Mouse (Mus musculus): ENCODE measurements around the gene Dll3. TPM values are rescaled to one million over a fixed set of nuclear protein-coding genes. Genes with fewer than 3 reads are reported as not detected.

The Dll3 gene
- polyA plus RNA-seq, 1 experiment from 2014 or later = 19.2 TPM

DNA sequence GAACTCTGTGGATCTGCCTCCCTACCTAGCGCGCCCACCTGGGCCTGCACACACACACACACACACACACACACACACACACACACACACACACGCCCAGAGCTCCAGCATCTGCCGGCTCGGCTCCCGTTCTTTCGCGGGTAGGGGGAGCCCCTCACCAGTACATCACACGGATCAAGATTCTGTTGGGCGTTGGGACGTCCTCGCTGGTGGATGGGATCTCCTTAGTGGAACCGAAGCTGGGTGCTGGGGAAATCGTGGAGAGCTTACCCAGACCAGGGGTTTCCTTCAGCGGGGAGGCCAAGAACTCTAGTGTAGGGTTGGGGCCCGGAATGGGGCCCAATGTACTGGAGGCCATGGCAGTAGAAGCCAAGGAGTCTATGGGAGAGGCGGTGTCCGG is 11.9 kb downstream of the Dll3 start:
- no peak for ATAC-seq
- 1% methylated on average over 16 of the region's 18 CpGs for WGBS
- Histone ChIP-seq H3K27me3 (replicated peaks; ENCODE audit: control insufficient read depth, insufficient read depth, low read length) (peaks cover 19% of the 10 kb centered on the region), H3K9me3 (ENCODE audit: control insufficient read depth, low read length) (no peaks in the 10 kb centered on the region), H3K4me1 (ENCODE audit: control insufficient read depth, insufficient read depth, low read depth, low read length) (peaks cover 11% of the 10 kb centered on the region), H3K36me3 (ENCODE audit: control insufficient read depth, insufficient read depth, low read length) (no peaks in the 10 kb centered on the region), H3K9ac (ENCODE audit: low read depth, low read length) (peak overlapping the region; percentile 59; the same call in 1 of the 2 replicates), H3K4me2 (ENCODE audit: low read length) (peak overlapping the region; percentile 53), H3K4me3 (ENCODE audit: low read length) (peak overlapping the region; percentile 36), H3K27ac (ENCODE audit: low read depth, low read length) (no peak overlapping the region)

DNA sequence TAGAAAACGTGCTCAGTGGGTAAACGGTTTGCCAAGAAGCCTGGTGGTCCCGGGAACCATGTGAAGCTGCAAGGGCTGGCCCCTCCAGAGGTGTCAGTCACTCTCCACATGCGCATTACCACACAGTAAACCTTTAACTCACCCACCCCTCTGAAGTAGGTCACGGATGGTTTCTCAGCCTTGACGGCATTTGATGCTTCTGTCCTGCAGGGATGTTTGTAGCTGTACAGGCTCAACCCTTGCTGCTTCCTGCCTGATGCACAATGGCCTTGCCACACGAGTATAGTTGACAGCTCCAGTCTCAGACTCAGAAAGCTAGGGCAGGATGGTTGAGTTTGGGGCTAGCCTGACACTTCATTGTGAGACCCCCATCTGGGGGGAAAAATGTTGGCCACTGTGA is 21.4 kb downstream of the Dll3 start:
- Histone ChIP-seq H3K36me3 (ENCODE audit: control insufficient read depth, insufficient read depth, low read length) (no peaks in the 10 kb centered on the region), H3K4me1 (ENCODE audit: control insufficient read depth, insufficient read depth, low read depth, low read length) (peaks cover 11% of the 10 kb centered on the region), H3K4me3 (ENCODE audit: low read length) (no peak overlapping the region), H3K9me3 (ENCODE audit: control insufficient read depth, low read length) (no peaks in the 10 kb centered on the region), H3K27me3 (replicated peaks; ENCODE audit: control insufficient read depth, insufficient read depth, low read length) (no peaks in the 10 kb centered on the region), H3K9ac (ENCODE audit: low read depth, low read length) (no peak overlapping the region), H3K4me2 (ENCODE audit: low read length) (no peak overlapping the region), H3K27ac (ENCODE audit: low read depth, low read length) (no peak overlapping the region)
- ATAC-seq = no peak
- 82% methylated on average over 7 of the region's 7 CpGs for WGBS

DNA sequence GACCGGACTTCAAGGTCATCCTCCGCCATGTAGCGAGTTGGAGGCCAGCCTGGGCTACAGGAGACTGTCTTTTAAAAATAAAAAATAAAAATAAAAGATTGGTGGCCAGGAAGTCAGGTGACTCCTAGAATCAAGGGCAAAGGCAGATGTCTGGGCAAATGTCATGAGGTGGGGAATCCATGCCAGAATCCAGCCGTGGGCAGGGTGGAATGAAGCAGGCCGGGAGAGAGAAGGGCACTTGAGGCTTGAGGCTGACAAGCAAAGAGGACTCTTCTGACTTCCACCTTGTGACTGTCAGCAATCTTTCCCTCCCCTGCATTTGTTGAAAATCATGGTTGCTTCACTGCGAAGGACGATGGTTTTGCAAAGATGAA is 23.8 kb downstream of the Dll3 start:
- WGBS = 82% methylated on average over 7 of the region's 7 CpGs
- no peaks in the 10 kb centered on the region for H3K27me3 ChIP-seq (replicated peaks; ENCODE audit: control insufficient read depth, insufficient read depth, low read length)
- H3K9ac ChIP-seq (ENCODE audit: low read depth, low read length) = peak overlapping the region; percentile 96
- H3K4me1 ChIP-seq (ENCODE audit: control insufficient read depth, insufficient read depth, low read depth, low read length) = peaks cover 11% of the 10 kb centered on the region
- no peak for ATAC-seq
- H3K4me3 ChIP-seq (ENCODE audit: low read length) = peak overlapping the region; percentile 76
- H3K4me2 ChIP-seq (ENCODE audit: low read length) = peak overlapping the region; percentile 94
- H3K36me3 ChIP-seq (ENCODE audit: control insufficient read depth, insufficient read depth, low read length) = 0 out of 2 replicates have a peak, but pooled peaks cover under 1% of the 10 kb centered on the region
- H3K27ac ChIP-seq (ENCODE audit: low read depth, low read length) = peak overlapping the region; percentile 86
- H3K9me3 ChIP-seq (ENCODE audit: control insufficient read depth, low read length) = no peaks in the 10 kb centered on the region

DNA sequence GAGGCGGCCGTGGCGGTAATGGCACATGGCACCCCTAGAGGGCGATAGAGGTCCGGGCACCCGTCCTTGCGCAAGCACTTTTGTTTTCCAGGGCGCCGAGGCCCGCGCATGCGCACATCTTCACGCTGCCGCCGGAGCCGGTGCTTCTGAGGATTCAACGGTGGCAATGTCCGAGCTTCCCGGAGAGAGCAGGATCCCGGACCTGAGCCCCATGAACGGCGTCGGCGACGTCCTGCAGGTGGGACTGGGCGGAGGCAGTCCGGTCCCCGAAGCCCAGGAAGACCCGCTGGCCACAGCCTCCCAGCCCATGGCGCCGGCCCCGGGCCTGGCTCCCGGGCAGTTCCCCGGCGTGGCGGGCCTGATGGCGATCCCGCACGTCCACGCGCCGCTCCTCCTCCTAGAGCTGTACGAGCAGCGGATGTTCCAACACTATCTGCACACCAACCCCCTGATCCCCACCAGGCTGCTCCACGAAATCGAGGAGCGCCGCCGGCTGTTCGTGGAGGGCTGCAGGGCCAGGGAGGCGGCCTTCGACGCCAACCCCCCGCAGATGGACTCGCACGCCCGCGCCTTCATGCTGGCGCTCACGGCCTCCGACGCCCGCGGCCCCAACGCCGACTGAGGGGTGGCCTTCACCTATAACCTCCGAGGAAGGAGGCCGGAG is 24.3 kb downstream of the Dll3 start, which contains the start of gene Eid2b:
Gene Eid2b (plus strand): TSS at position 125 of the 664 bp plus-strand sequence.
- H3K4me1 ChIP-seq (ENCODE audit: control insufficient read depth, insufficient read depth, low read depth, low read length) = peaks cover 11% of the 10 kb centered on the region
- H3K4me2 ChIP-seq (ENCODE audit: low read length) = peak within 1 kb of the TSS; percentile 94
- H3K27ac ChIP-seq (ENCODE audit: low read depth, low read length) = peak within 1 kb of the TSS; percentile 86
- H3K27me3 ChIP-seq (replicated peaks; ENCODE audit: control insufficient read depth, insufficient read depth, low read length) = no peaks in the 10 kb centered on the region
- no peaks in the 10 kb centered on the region for H3K9me3 ChIP-seq (ENCODE audit: control insufficient read depth, low read length)
- peak within 1 kb of the TSS; percentile 96 for H3K9ac ChIP-seq (ENCODE audit: low read depth, low read length)
- ATAC-seq = peak; percentile 65
- peaks cover 5% of the 10 kb centered on the region; the same call in 1 of the 2 replicates for H3K36me3 ChIP-seq (ENCODE audit: control insufficient read depth, insufficient read depth, low read length)
- H3K4me3 ChIP-seq (ENCODE audit: low read length) = peak within 1 kb of the TSS; percentile 76
- WGBS = 2% methylated on average over 63 of the region's 68 CpGs

DNA sequence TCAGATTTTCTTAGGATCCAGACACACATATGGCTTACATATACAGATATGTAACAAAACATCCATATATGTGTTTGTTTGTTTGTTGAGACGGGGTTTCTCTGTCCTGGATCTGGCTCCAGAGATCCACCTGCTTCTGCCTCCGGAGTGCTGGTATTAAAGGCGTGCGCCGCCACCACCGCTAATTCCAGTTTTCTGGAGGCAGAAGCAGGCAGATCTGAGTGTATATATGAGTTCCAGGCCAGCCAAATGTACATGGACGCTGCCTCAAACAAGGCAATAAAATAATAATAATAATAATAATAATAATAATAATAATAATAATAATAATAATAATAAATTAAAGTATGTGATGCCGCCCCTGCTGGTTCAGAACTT is 24.8 kb downstream of the Dll3 start:
- peak overlapping the region; percentile 76; the same call in 1 of the 2 replicates for H3K4me3 ChIP-seq (ENCODE audit: low read length)
- WGBS = 61% methylated on average over 8 of the region's 8 CpGs
- peak; percentile 21; the same call in 1 of the 2 replicates for ATAC-seq

DNA sequence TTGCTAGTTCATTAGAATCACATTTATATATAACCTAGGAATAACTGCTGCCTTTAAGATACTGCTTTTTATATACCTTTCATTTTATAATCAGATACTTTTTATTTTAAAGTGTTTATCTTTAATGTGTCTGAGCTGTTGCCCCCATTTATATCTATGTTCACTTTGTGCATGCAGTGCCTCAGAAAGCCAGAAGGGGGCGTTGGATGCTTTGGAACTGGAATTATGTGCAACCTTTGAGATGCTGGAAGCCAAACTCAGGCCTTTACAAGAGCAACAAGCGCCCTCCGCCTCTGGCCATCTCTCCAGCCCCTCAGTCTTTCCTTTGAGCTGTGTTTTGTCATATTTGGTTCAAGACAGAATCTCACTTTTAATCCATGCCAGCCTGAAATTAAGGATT is 30.3 kb downstream of the Dll3 start:
- Histone ChIP-seq H3K27me3 (replicated peaks; ENCODE audit: control insufficient read depth, insufficient read depth, low read length) (no peaks in the 10 kb centered on the region), H3K9me3 (ENCODE audit: control insufficient read depth, low read length) (no peaks in the 10 kb centered on the region), H3K4me2 (ENCODE audit: low read length) (no peak overlapping the region), H3K9ac (ENCODE audit: low read depth, low read length) (no peak overlapping the region), H3K36me3 (ENCODE audit: control insufficient read depth, insufficient read depth, low read length) (peaks cover 12% of the 10 kb centered on the region; the same call in 1 of the 2 replicates), H3K27ac (ENCODE audit: low read depth, low read length) (no peak overlapping the region), H3K4me1 (ENCODE audit: control insufficient read depth, insufficient read depth, low read depth, low read length) (peaks cover 9% of the 10 kb centered on the region), H3K4me3 (ENCODE audit: low read length) (no peak overlapping the region)
- no peak for ATAC-seq
- 73% methylated on average over 3 of the region's 3 CpGs for WGBS

More for the DNA sequence above, 24.8 kb downstream of the Dll3 start:
- no peak overlapping the region for H3K4me2 ChIP-seq (ENCODE audit: low read length)
- H3K9ac ChIP-seq (ENCODE audit: low read depth, low read length) = no peak overlapping the region
- no peaks in the 10 kb centered on the region for H3K27me3 ChIP-seq (replicated peaks; ENCODE audit: control insufficient read depth, insufficient read depth, low read length)
- no peaks in the 10 kb centered on the region for H3K9me3 ChIP-seq (ENCODE audit: control insufficient read depth, low read length)
- peaks cover 8% of the 10 kb centered on the region; the same call in 1 of the 2 replicates for H3K36me3 ChIP-seq (ENCODE audit: control insufficient read depth, insufficient read depth, low read length)
- peaks cover 11% of the 10 kb centered on the region for H3K4me1 ChIP-seq (ENCODE audit: control insufficient read depth, insufficient read depth, low read depth, low read length)
- no peak overlapping the region for H3K27ac ChIP-seq (ENCODE audit: low read depth, low read length)

DNA sequence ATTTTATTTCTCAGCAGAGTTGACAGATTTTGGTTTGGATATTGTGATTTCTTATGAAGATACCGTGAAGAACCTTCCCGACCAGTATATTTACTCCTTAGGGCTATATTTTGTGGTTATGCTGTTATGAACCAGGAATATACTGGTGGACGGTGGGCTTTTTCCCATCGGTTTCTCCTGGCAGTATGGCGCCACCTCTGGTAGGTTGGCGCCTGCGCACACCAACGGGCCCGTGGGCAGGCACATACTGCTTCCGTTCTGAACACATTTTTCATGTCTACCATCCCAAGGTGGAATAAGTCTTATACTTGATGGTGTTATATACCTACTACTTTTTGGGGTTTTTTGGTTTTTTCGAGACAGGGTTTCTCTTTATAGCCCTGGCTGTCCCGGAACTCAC is 32.7 kb downstream of the Dll3 start:
- 92% methylated on average over 12 of the region's 12 CpGs for WGBS
- Histone ChIP-seq H3K27ac (ENCODE audit: low read depth, low read length) (no peak overlapping the region), H3K36me3 (ENCODE audit: control insufficient read depth, insufficient read depth, low read length) (peaks cover 12% of the 10 kb centered on the region; the same call in 1 of the 2 replicates), H3K9me3 (ENCODE audit: control insufficient read depth, low read length) (no peaks in the 10 kb centered on the region), H3K4me2 (ENCODE audit: low read length) (peak overlapping the region; percentile 94; the same call in 1 of the 2 replicates), H3K4me3 (ENCODE audit: low read length) (no peak overlapping the region), H3K4me1 (ENCODE audit: control insufficient read depth, insufficient read depth, low read depth, low read length) (peaks cover 9% of the 10 kb centered on the region), H3K9ac (ENCODE audit: low read depth, low read length) (no peak overlapping the region), H3K27me3 (replicated peaks; ENCODE audit: control insufficient read depth, insufficient read depth, low read length) (no peaks in the 10 kb centered on the region)
- ATAC-seq = no peak

DNA sequence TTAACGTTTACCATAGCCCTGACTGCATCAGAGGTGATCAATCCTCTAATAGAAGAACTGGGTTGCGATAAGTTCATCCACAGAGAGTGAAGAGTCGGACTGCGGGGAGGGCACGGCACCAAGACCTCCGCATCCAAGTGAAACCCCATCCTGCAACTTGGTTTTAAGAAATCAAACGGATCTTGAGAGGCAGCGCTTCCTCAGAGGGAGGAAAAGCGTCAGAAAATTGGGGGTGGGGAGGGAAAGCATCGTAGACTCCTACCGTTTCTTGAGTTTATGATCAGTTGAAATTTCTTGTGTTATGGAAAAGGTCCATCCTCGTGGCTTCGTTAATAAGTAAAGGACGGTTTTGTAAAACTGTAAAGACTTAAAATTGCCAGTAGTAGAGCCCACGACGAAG is 33.5 kb downstream of the Dll3 start:
- H3K9me3 ChIP-seq (ENCODE audit: control insufficient read depth, low read length) = no peaks in the 10 kb centered on the region
- no peaks in the 10 kb centered on the region for H3K27me3 ChIP-seq (replicated peaks; ENCODE audit: control insufficient read depth, insufficient read depth, low read length)
- no peak for ATAC-seq
- peak overlapping the region; percentile 94 for H3K4me2 ChIP-seq (ENCODE audit: low read length)
- peak overlapping the region; percentile 100 for H3K9ac ChIP-seq (ENCODE audit: low read depth, low read length)
- H3K4me3 ChIP-seq (ENCODE audit: low read length) = peak overlapping the region; percentile 94
- peaks cover 12% of the 10 kb centered on the region; the same call in 1 of the 2 replicates for H3K36me3 ChIP-seq (ENCODE audit: control insufficient read depth, insufficient read depth, low read length)
- H3K27ac ChIP-seq (ENCODE audit: low read depth, low read length) = peak overlapping the region; percentile 92
- peaks cover 9% of the 10 kb centered on the region for H3K4me1 ChIP-seq (ENCODE audit: control insufficient read depth, insufficient read depth, low read depth, low read length)
- WGBS = 27% methylated on average over 16 of the region's 16 CpGs

DNA sequence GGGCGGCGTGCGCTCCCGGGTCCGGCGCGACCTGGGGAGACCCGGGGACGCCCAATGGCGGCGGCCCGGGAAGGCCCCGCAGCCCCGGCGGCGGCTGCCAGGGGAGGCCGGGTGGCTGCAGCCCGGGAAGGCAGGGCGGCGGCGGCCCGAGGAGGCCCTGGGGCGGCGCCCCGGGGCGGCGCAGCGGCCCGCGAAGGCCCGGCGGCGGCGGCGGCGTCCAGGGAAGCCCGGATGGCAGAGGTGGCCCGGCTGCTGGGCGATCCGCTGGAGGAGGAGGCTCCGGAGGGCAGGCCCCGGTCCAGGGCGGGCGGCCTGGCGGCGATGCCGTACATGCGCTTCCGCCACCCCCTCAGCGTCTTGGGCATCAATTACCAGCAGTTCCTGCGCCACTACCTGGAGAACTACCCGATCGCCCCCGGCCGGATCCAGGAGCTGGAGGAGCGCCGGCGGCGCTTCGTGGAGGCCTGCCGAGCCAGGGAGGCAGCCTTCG is 34.0 kb downstream of the Dll3 start:
- Histone ChIP-seq H3K4me1 (ENCODE audit: control insufficient read depth, insufficient read depth, low read depth, low read length) (peaks cover 9% of the 10 kb centered on the region), H3K36me3 (ENCODE audit: control insufficient read depth, insufficient read depth, low read length) (peaks cover 10% of the 10 kb centered on the region; the same call in 1 of the 2 replicates), H3K4me2 (ENCODE audit: low read length) (peak overlapping the region; percentile 94), H3K27me3 (replicated peaks; ENCODE audit: control insufficient read depth, insufficient read depth, low read length) (no peaks in the 10 kb centered on the region), H3K9me3 (ENCODE audit: control insufficient read depth, low read length) (no peaks in the 10 kb centered on the region), H3K9ac (ENCODE audit: low read depth, low read length) (peak overlapping the region; percentile 100), H3K27ac (ENCODE audit: low read depth, low read length) (peak overlapping the region; percentile 92), H3K4me3 (ENCODE audit: low read length) (peak overlapping the region; percentile 94)
- ATAC-seq = peak; percentile 79
- under 1% methylated on average over 45 of the region's 62 CpGs for WGBS

Measured in hindbrain, embryonic 16.5 days (tissue).